Mouse (Mus musculus): Measurements from ENCODE around the gene 1190002N15Rik. TPM values are rescaled to one million over a fixed set of nuclear protein-coding genes. Genes with fewer than 3 reads are reported as not detected.

The 1190002N15Rik gene
- polyA plus RNA-seq, 1 experiment = 8.9 TPM

DNA sequence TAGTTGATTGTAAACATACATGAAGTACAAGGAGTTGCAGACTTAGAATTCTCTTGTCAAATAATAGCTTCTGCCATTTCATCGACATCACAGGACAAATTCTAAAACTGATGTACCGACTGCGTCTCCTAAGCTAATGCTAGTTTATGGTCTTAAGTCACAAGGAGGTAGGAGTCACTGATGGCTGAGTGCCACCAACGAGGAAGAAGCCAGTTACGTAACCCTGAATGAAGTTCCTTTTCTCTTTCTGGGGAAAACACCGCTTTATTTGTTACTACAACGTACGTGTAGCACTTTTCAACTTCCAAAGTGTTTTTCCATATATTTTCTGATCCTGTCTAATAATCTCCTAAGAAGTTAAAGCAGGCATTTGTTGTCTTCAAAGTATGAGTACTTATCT, 25.6 kb downstream of the 1190002N15Rik start:
- Histone ChIP-seq H3K27me3 (ENCODE audit: control insufficient read depth, insufficient read depth, low read length, poor library complexity, severe bottlenecking) (no peaks in the 10 kb centered on the region), H3K9ac (ENCODE audit: low read depth, poor library complexity, severe bottlenecking) (no peak overlapping the region), H3K4me3 (ENCODE audit: low read depth, low read length) (no peak overlapping the region), H3K36me3 (ENCODE audit: control insufficient read depth, insufficient read depth, low read length, poor library complexity, severe bottlenecking) (no peaks in the 10 kb centered on the region), H3K27ac (ENCODE audit: insufficient read depth, low read length) (no peak overlapping the region), H3K9me3 (replicated peaks; ENCODE audit: control insufficient read depth, insufficient read depth, low read length, poor library complexity, severe bottlenecking) (no peaks in the 10 kb centered on the region), H3K4me1 (ENCODE audit: control insufficient read depth, insufficient read depth, low read length) (no peaks in the 10 kb centered on the region)
- TF ChIP-seq EP300 (IDR thresholded peaks at IDR 0.05; ENCODE audit: insufficient read depth, low read depth, low read length) (no peak), POLR2A (IDR thresholded peaks at IDR 0.05; ENCODE audit: insufficient read depth, low read length) (no peak), CTCF (IDR thresholded peaks at IDR 0.05; ENCODE audit: low read depth, low read length) (no peak)

DNA sequence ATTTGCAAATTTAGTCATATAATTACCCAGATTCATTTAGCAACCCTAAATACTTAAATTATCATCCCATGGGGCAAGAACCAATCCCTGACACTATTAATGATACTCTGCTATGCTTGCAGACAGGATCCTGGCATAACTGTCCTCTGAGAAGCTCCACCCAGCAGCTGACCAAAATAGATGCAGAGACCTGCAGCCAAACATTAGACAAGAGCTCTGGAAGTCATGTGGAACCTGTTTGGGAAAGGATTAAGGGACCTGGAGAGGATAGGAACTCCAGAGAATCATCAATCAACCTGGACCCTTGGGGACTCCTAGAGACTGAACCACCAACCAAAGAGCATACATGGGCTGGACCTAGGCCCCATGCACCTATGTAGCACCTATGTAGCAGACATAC, 26.7 kb downstream of the 1190002N15Rik start:
- Histone ChIP-seq H3K27ac (ENCODE audit: insufficient read depth, low read length) (no peak overlapping the region), H3K36me3 (ENCODE audit: control insufficient read depth, insufficient read depth, low read length, poor library complexity, severe bottlenecking) (no peaks in the 10 kb centered on the region), H3K4me1 (ENCODE audit: control insufficient read depth, insufficient read depth, low read length) (no peaks in the 10 kb centered on the region), H3K4me3 (ENCODE audit: low read depth, low read length) (no peak overlapping the region), H3K27me3 (ENCODE audit: control insufficient read depth, insufficient read depth, low read length, poor library complexity, severe bottlenecking) (no peaks in the 10 kb centered on the region), H3K9ac (ENCODE audit: low read depth, poor library complexity, severe bottlenecking) (no peak overlapping the region), H3K9me3 (replicated peaks; ENCODE audit: control insufficient read depth, insufficient read depth, low read length, poor library complexity, severe bottlenecking) (no peaks in the 10 kb centered on the region)
- TF ChIP-seq POLR2A (IDR thresholded peaks at IDR 0.05; ENCODE audit: insufficient read depth, low read length) (no peak), CTCF (IDR thresholded peaks at IDR 0.05; ENCODE audit: low read depth, low read length) (no peak), EP300 (IDR thresholded peaks at IDR 0.05; ENCODE audit: insufficient read depth, low read depth, low read length) (no peak)

DNA sequence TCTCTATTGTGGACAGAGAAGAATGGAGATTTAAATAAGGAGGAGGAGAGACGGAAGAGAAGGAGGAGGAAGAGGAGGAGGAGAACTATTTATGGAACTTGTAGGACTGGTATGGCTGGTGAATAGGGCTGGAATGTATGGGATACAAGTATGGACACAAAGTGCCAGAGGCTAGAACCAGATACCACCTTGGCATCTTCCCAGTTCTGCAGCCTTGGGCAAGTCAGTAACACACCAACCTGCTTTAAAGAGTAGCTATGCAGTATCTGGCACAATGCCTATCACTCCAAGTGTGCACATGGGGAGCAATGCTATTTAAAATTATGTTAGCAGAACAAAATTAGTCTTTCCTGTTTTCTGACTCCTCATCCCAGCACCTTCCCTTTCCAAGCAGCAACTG, 30.9 kb downstream of the 1190002N15Rik start:
- Histone ChIP-seq H3K9me3 (replicated peaks; ENCODE audit: control insufficient read depth, insufficient read depth, low read length, poor library complexity, severe bottlenecking) (no peaks in the 10 kb centered on the region), H3K27ac (ENCODE audit: insufficient read depth, low read length) (no peak overlapping the region), H3K4me1 (ENCODE audit: control insufficient read depth, insufficient read depth, low read length) (no peaks in the 10 kb centered on the region), H3K4me3 (ENCODE audit: low read depth, low read length) (no peak overlapping the region), H3K27me3 (ENCODE audit: control insufficient read depth, insufficient read depth, low read length, poor library complexity, severe bottlenecking) (no peaks in the 10 kb centered on the region), H3K36me3 (ENCODE audit: control insufficient read depth, insufficient read depth, low read length, poor library complexity, severe bottlenecking) (no peaks in the 10 kb centered on the region), H3K9ac (ENCODE audit: low read depth, poor library complexity, severe bottlenecking) (no peak overlapping the region)
- no peak for TF ChIP-seq CTCF (IDR thresholded peaks at IDR 0.05; ENCODE audit: low read depth, low read length)
- no peak for TF ChIP-seq POLR2A (IDR thresholded peaks at IDR 0.05; ENCODE audit: insufficient read depth, low read length)
- TF ChIP-seq EP300 (IDR thresholded peaks at IDR 0.05; ENCODE audit: insufficient read depth, low read depth, low read length) = no peak

DNA sequence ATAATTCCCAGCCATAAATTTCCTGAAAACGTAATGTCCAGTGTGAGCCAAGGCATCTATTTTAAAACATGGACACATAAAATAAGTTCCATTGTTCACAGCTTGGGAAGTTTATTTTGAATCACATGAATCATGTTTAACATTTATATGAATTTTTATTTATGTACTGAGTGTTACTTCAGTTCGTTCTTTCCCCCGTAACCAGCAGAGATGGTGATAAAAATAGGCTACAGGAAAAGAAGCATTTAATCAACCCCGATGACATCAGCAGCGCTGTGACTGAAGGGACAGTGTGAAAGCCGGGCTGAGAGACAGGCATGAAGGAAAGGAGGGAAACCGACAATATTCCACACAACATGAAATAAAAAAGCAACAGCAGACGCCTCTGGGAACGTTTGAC, 46.4 kb downstream of the 1190002N15Rik start:
- Histone ChIP-seq H3K9ac (ENCODE audit: low read depth, poor library complexity, severe bottlenecking) (no peak overlapping the region), H3K27me3 (ENCODE audit: control insufficient read depth, insufficient read depth, low read length, poor library complexity, severe bottlenecking) (no peaks in the 10 kb centered on the region)

DNA sequence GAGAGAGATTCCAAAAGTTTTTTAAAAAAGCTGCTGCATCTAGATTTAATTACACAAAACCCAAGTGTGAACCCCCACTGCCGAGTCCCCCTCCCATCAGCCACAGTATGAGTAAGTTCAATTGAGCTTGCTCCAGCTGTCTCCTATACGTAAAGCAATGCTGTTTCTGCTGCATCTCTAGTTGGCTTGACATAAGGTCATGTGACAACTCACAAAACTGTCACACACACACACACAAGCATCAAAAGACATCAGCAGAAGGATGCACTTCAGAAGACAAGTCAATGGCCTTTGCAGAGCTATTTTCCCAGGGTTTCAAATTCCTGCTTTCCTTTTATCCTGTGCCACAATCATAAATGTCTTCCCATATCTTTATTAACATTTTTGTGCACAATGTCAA, 49.9 kb downstream of the 1190002N15Rik start:
- Histone ChIP-seq H3K36me3 (ENCODE audit: control insufficient read depth, insufficient read depth, low read length, poor library complexity, severe bottlenecking) (no peaks in the 10 kb centered on the region), H3K27ac (ENCODE audit: insufficient read depth, low read length) (no peak overlapping the region), H3K4me3 (ENCODE audit: low read depth, low read length) (no peak overlapping the region), H3K27me3 (ENCODE audit: control insufficient read depth, insufficient read depth, low read length, poor library complexity, severe bottlenecking) (no peaks in the 10 kb centered on the region), H3K4me1 (ENCODE audit: control insufficient read depth, insufficient read depth, low read length) (no peaks in the 10 kb centered on the region), H3K9ac (ENCODE audit: low read depth, poor library complexity, severe bottlenecking) (no peak overlapping the region), H3K9me3 (replicated peaks; ENCODE audit: control insufficient read depth, insufficient read depth, low read length, poor library complexity, severe bottlenecking) (no peaks in the 10 kb centered on the region)
- no peak for TF ChIP-seq CTCF (IDR thresholded peaks at IDR 0.05; ENCODE audit: low read depth, low read length)
- no peak for TF ChIP-seq POLR2A (IDR thresholded peaks at IDR 0.05; ENCODE audit: insufficient read depth, low read length)
- TF ChIP-seq EP300 (IDR thresholded peaks at IDR 0.05; ENCODE audit: insufficient read depth, low read depth, low read length) = no peak

More for the DNA sequence above, 46.4 kb downstream of the 1190002N15Rik start:
- Histone ChIP-seq H3K27ac (ENCODE audit: insufficient read depth, low read length) (no peak overlapping the region), H3K9me3 (replicated peaks; ENCODE audit: control insufficient read depth, insufficient read depth, low read length, poor library complexity, severe bottlenecking) (no peaks in the 10 kb centered on the region), H3K4me1 (ENCODE audit: control insufficient read depth, insufficient read depth, low read length) (no peaks in the 10 kb centered on the region), H3K36me3 (ENCODE audit: control insufficient read depth, insufficient read depth, low read length, poor library complexity, severe bottlenecking) (no peaks in the 10 kb centered on the region), H3K4me3 (ENCODE audit: low read depth, low read length) (no peak overlapping the region)
- TF ChIP-seq POLR2A (IDR thresholded peaks at IDR 0.05; ENCODE audit: insufficient read depth, low read length) (no peak), CTCF (IDR thresholded peaks at IDR 0.05; ENCODE audit: low read depth, low read length) (no peak), EP300 (IDR thresholded peaks at IDR 0.05; ENCODE audit: insufficient read depth, low read depth, low read length) (no peak)

DNA sequence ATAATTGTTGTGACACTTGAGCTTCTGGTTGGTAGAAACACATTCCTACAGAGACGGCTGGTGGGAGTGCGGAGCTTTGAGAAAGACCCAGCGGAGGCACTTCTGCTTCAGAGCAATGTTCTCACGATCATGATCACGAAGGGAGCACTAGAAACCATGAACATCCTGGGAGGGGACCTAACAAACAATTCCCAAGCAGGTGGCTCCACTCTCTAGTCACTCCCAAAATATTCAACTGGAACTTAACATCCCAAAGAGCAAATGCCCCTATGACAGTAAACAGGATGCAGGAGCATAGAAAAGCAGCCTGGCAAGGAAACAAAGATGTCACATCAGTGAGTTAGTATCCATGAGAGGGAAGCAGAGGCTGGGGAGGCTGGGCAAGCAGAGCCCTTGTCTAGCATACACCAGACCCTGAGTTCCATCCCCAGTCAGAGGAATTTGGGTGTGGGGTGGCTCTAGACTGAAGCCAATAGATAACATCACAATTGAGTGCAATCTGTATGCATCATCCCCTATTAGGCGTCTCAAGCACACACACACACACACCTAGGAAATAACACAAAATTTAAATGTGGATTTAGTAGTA, 54.5 kb downstream of the 1190002N15Rik start:
- H3K4me3 ChIP-seq (ENCODE audit: low read depth, low read length) = no peak overlapping the region
- no peak for TF ChIP-seq EP300 (IDR thresholded peaks at IDR 0.05; ENCODE audit: insufficient read depth, low read depth, low read length)
- TF ChIP-seq CTCF (IDR thresholded peaks at IDR 0.05; ENCODE audit: low read depth, low read length) = no peak
- no peak for TF ChIP-seq POLR2A (IDR thresholded peaks at IDR 0.05; ENCODE audit: insufficient read depth, low read length)
- H3K4me1 ChIP-seq (ENCODE audit: control insufficient read depth, insufficient read depth, low read length) = no peaks in the 10 kb centered on the region
- no peaks in the 10 kb centered on the region for H3K27me3 ChIP-seq (ENCODE audit: control insufficient read depth, insufficient read depth, low read length, poor library complexity, severe bottlenecking)
- H3K36me3 ChIP-seq (ENCODE audit: control insufficient read depth, insufficient read depth, low read length, poor library complexity, severe bottlenecking) = no peaks in the 10 kb centered on the region
- H3K27ac ChIP-seq (ENCODE audit: insufficient read depth, low read length) = no peak overlapping the region
- H3K9ac ChIP-seq (ENCODE audit: low read depth, poor library complexity, severe bottlenecking) = no peak overlapping the region
- H3K9me3 ChIP-seq (replicated peaks; ENCODE audit: control insufficient read depth, insufficient read depth, low read length, poor library complexity, severe bottlenecking) = no peaks in the 10 kb centered on the region

Data from ES-Bruce4 (cell line).